Mouse (Mus musculus): ENCODE data around the gene Gm44965.

Gene Gm44965

GRCm38 (mm10) chr6:48626464-48626863, 32.7 kb downstream of the Gm44965 start, which contains the start of gene AI854703:
TSS of gene AI854703 (plus strand) at chr6:48626764.
- DNase-seq (ENCODE audit: low spot score): no peak

GRCm38 (mm10) chr6:48626984-48627383, 33.2 kb downstream of the Gm44965 start:
- peak; percentile 76 for DNase-seq (ENCODE audit: low spot score)

- no peak for DNase-seq (ENCODE audit: low spot score)
These were observed 33.8 kb downstream of the Gm44965 start for GRCm38 (mm10) chr6:48627511-48627924.

GRCm38 (mm10) chr6:48628377-48628776, 34.6 kb downstream of the Gm44965 start:
- no peak for DNase-seq (ENCODE audit: low spot score)

GRCm38 (mm10) chr6:48628808-48629660, 35.3 kb downstream of the Gm44965 start:
- peak; percentile 28 for DNase-seq (ENCODE audit: low spot score)

- peak; percentile 20 for DNase-seq (ENCODE audit: low spot score)
These were observed 35.9 kb downstream of the Gm44965 start for GRCm38 (mm10) chr6:48629661-48630034.

- no peak for DNase-seq (ENCODE audit: low spot score)
These were observed 37.1 kb downstream of the Gm44965 start for GRCm38 (mm10) chr6:48630831-48631230.

- DNase-seq (ENCODE audit: low spot score): no peak
These were observed 41.4 kb downstream of the Gm44965 start for GRCm38 (mm10) chr6:48635105-48635504.

- DNase-seq (ENCODE audit: low spot score): peak; percentile 46
These were observed 42.8 kb downstream of the Gm44965 start for GRCm38 (mm10) chr6:48636515-48636914.

- no peak for DNase-seq (ENCODE audit: low spot score)
These were observed 44.2 kb downstream of the Gm44965 start for GRCm38 (mm10) chr6:48637811-48638500.

- DNase-seq (ENCODE audit: low spot score): no peak
These were observed 44.8 kb downstream of the Gm44965 start for GRCm38 (mm10) chr6:48638553-48638952.

GRCm38 (mm10) chr6:48641391-48641790, 47.6 kb downstream of the Gm44965 start:
- no peak for DNase-seq (ENCODE audit: low spot score)

GRCm38 (mm10) chr6:48642764-48643292, 49.1 kb downstream of the Gm44965 start:
- DNase-seq (ENCODE audit: low spot score): peak; percentile 90

- peak; percentile 87 for DNase-seq (ENCODE audit: low spot score)
These were observed 52.0 kb downstream of the Gm44965 start for GRCm38 (mm10) chr6:48645660-48646308.

- DNase-seq (ENCODE audit: low spot score): no peak
These were observed 52.6 kb downstream of the Gm44965 start for GRCm38 (mm10) chr6:48646309-48646690.

- DNase-seq (ENCODE audit: low spot score): peak; percentile 50
These were observed 53.3 kb downstream of the Gm44965 start, which contains the start of gene Gimap8 for GRCm38 (mm10) chr6:48646995-48647394. TSS of gene Gimap8 (plus strand) at chr6:48647234.

- DNase-seq (ENCODE audit: low spot score): no peak
These were observed 53.9 kb downstream of the Gm44965 start for GRCm38 (mm10) chr6:48647611-48648010.

GRCm38 (mm10) chr6:48648779-48649178, 55.0 kb downstream of the Gm44965 start:
- DNase-seq (ENCODE audit: low spot score): no peak

GRCm38 (mm10) chr6:48650041-48650440, 56.3 kb downstream of the Gm44965 start:
- DNase-seq (ENCODE audit: low spot score): no peak

GRCm38 (mm10) chr6:48658721-48659120, 65.0 kb downstream of the Gm44965 start:
- DNase-seq (ENCODE audit: low spot score): no peak

- DNase-seq (ENCODE audit: low spot score): no peak
These were observed 71.0 kb downstream of the Gm44965 start for GRCm38 (mm10) chr6:48664750-48665149.

GRCm38 (mm10) chr6:48665471-48665870, 71.7 kb downstream of the Gm44965 start:
- no peak for DNase-seq (ENCODE audit: low spot score)

Data from embryo, embryonic 10.5 days (tissue).